In the genomic region with DNA sequence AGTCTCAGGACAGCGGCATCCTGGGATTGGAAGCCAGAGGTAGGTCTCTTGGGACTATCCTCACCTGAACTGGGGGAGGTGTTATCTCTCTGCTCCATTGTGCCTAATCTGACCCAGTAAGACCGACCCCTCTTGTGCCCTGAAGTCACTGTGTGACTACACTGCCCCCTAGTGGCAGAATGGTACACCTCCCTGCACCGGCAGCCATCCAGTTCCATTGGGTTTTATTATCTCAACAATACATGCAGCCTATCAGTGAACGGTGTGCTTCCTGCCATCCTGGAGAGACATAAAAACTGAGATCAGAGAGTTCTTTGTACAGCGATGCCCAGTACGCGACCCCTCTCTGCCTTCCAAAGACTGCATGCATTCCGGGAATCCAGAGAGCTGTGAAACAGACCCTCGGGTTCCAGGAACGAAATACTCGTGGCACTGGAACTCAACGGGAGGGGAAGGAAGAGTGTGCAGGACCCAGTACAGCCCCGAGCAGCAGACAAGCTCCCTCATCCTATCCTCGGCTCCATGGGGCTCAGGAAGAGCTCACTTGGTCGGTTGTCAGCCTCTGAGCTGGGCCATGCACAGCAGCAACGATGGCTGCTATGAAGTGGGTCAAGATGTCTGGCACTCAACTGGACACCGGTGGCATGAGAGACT, we compare ENCODE assay signal across 8 mouse cellular contexts. TPM values are rescaled to one million over a fixed set of nuclear protein-coding genes. Genes with fewer than 3 reads are reported as not detected.
A peak's percentile ranks its signal among the peaks of the same experiment; 100 is the strongest.
DNase-seq lines count a peak whose midpoint lies in the region; ATAC-seq and TF ChIP-seq lines count a peak whose summit lies in the region.

No protein-coding gene starts in this region.

- no peaks in the 10 kb centered on the region for H3K9me3 ChIP-seq in hindbrain, embryonic 16.5 days (ENCODE audit: control insufficient read depth, low read length)

- intact Hi-C loops in gastrocnemius, adult 2 months (cut with DNase I): loop anchor here (1.0 kb wide), 1 partner anchor 186 kb away; no protein-coding TSS in a partner anchor

- no peak; the same call in 1 of the 2 replicates for TF ChIP-seq CTCF in gastrocnemius, adult 2 months (IDR thresholded peaks at IDR 0.05)

- DNase-seq in ZHBTc4 (ENCODE audit: low read depth, low spot score): peak; percentile 93
- DNase-seq in cerebellum, postnatal 4 days (ENCODE audit: low spot score in 2 of 2): peak; percentile 52 to 84
- DNase-seq in gastrocnemius, adult 2 months: peak; percentile 70
- peak; percentile 70 for DNase-seq in left cerebral cortex, adult 11 months (ENCODE audit: low spot score)
- DNase-seq in right cerebral cortex, adult 18-20 months: peak; percentile 71
- peak; percentile 75 for DNase-seq in urinary bladder, postnatal 14 days (ENCODE audit: low spot score)

- H3K4me2 ChIP-seq in hindbrain, embryonic 16.5 days (ENCODE audit: low read length): peak overlapping the region; percentile 32

- no peaks in the 10 kb centered on the region for H3K36me3 ChIP-seq in hindbrain, embryonic 16.5 days (ENCODE audit: control insufficient read depth, insufficient read depth, low read length)

- H3K27ac ChIP-seq in gastrocnemius, adult 2 months: no peak overlapping the region
- no peak overlapping the region for H3K27ac ChIP-seq in hindbrain, embryonic 16.5 days (ENCODE audit: low read depth, low read length)

- ATAC-seq in hindbrain, embryonic 16.5 days: peak; percentile 76; the same call in 1 of the 2 replicates
- peak; percentile 77 for ATAC-seq in megakaryocyte, adult 5-6 weeks (ENCODE audit: poor library complexity, severe bottlenecking)

- 36% methylated on average over 17 of the region's 17 CpGs for WGBS in hindbrain, embryonic 16.5 days

- no peaks in the 10 kb centered on the region; the same call in 1 of the 2 replicates for H3K27me3 ChIP-seq in hindbrain, embryonic 16.5 days (replicated peaks; ENCODE audit: control insufficient read depth, insufficient read depth, low read length)

- no peak overlapping the region for H3K9ac ChIP-seq in hindbrain, embryonic 16.5 days (ENCODE audit: low read depth, low read length)

- H3K4me3 ChIP-seq in gastrocnemius, adult 2 months: peak overlapping the region; percentile 34; the same call in 1 of the 2 replicates
- no peak overlapping the region for H3K4me3 ChIP-seq in hindbrain, embryonic 16.5 days (ENCODE audit: low read length)

- H3K4me1 ChIP-seq in hindbrain, embryonic 16.5 days (ENCODE audit: control insufficient read depth, insufficient read depth, low read depth, low read length): no peaks in the 10 kb centered on the region

RNA-seq across cellular contexts. Expression of gene Slc19a1, which starts 10.5 kb away (rescaled TPM):
- 1 to 10 TPM; 5.6 to 6.3 TPM for total RNA-seq in gastrocnemius, adult 2 months (2021)
- 45.1 and 49.6 TPM in 2 replicates for polyA plus RNA-seq in hindbrain, embryonic 16.5 days (2015; fragmentation: Nextera tagmentation; extraction: Ambion mirVana)
- 2.1 and 3.3 TPM in 2 replicates for total RNA-seq in megakaryocyte, adult 5-6 weeks (2015)
- 2.6 and 4.3 TPM in 2 replicates for total RNA-seq in megakaryocyte, adult 5-6 weeks (2017)

RNA-seq across cellular contexts. Expression of gene Pcbp3, which starts 59.8 kb away (rescaled TPM):
- 1 to 10 TPM; 1.9 to 2.0 TPM for total RNA-seq in gastrocnemius, adult 2 months (2021)
- polyA plus RNA-seq in hindbrain, embryonic 16.5 days (2015; fragmentation: Nextera tagmentation; extraction: Ambion mirVana): 95.5 and 108 TPM in 2 replicates
- total RNA-seq in megakaryocyte, adult 5-6 weeks (2015): 4.4 and 5.7 TPM in 2 replicates
- 4.7 and 6.2 TPM in 2 replicates for total RNA-seq in megakaryocyte, adult 5-6 weeks (2017)
